Mouse (Mus musculus) spleen, adult 2 months (tissue): ENCODE data around the gene Rgl2.

ENCODE experiments used
- CTCF ChIP-seq: fragments of 200-500 bp; IDR thresholded peaks from 2 replicates; pipeline ENCODE4 v1.5.1; 2011; ENCODE audit warnings: mild to moderate bottlenecking, inconsistent platforms; ENCODE audit not compliant: insufficient read depth, insufficient read length, insufficient replicate concordance; ENCODE audit errors: extremely low read depth
- POLR2A ChIP-seq: fragments of 200-500 bp; IDR thresholded peaks from 2 replicates; pipeline ENCODE4 v1.6.1; 2011; ENCODE audit warnings: low read depth, low read length, inconsistent platforms

DNA sequence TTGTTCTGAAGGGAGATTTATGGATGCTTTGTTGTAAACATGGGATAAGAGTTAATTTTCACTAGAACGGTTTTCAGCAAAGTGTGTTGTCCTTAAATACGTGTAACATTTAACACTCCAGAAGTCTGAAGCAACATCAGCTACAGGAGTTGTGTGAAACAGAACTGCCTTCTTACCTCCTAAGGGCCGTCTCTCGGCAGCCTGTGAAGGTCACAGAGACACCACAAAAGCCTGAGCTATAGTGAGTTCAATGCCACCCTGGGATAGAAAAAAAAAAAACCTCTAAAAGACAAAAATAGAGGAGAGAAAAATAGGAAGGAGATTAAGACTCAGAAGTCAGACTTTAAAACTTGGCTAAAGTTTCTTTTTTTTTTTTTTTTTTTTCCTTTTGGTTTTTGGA, 27.3 kb upstream of the Rgl2 start:
- no peak for TF ChIP-seq POLR2A
- no peak for TF ChIP-seq CTCF
